Mouse (Mus musculus): ENCODE measurements at regions not wholly inside any gene's neighbourhood (a gene's known extent, or its start where the extent isn't known, plus 50 kb on each side); places are given as distances from the start of the nearest gene placed in this dataset.

GRCm38 (mm10) chr2:123267036-123267435 lies 502.0 kb downstream of the Sqor start:
- DNase-seq, result peak in 1 of 2 experiments; percentile 6
- intact Hi-C loops (cut with DNase I), result no loop called here

DNA sequence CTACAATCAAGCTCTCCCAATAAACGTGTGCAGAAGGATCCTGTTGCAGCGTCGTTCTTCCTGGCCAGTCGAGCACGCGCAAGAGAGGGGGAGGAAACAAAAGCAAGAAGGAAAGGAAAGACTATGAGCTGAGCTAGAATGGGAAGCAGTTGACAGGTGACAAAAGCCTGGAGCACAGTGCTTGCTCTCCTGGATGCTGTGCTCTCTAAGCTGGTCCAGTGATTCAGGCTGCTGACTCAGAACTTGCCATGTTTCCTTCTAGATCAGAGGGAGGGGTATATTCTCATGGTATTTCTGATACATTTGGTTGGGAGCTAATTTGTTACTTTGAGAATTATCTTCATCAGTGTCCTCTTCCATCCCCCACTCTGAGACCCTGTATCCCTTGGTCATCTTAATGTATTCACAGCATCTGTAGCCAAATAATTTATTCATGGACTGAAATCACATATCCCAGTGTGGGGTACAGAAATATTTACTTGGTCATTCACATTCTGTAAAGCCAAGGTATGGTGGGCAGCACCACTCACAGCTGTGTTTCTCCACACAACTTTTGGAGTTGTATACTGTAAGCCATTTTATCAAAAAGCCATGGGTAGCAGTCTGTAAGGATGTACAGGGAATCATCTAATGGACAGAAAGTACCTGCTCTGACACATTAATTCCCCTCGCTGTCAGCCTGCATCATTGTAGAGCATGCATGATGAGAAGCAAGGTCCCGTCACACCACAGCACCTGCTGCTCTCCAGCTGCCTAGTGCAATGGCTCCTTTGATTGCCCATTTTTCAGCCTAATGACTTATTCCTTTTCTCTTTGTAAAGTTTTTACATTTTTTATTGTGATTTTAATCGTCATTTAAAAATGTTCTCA lies 510.1 kb downstream of the Sqor start:
- DNase-seq, result no peak
- intact Hi-C loops (cut with DNase I), result no loop called here

- intact Hi-C loops (cut with DNase I), result no loop called here
- no peak for DNase-seq
These were observed 510.8 kb downstream of the Sqor start for GRCm38 (mm10) chr2:123275736-123276330.

GRCm38 (mm10) chr2:123311554-123312276 lies 546.7 kb downstream of the Sqor start:
- intact Hi-C loops (cut with DNase I), result loop anchor here (5.0 to 10.0 kb wide), 3 partner anchors 487 to 1906 kb away; no protein-coding TSS in a partner anchor
- DNase-seq, result no peak

DNA sequence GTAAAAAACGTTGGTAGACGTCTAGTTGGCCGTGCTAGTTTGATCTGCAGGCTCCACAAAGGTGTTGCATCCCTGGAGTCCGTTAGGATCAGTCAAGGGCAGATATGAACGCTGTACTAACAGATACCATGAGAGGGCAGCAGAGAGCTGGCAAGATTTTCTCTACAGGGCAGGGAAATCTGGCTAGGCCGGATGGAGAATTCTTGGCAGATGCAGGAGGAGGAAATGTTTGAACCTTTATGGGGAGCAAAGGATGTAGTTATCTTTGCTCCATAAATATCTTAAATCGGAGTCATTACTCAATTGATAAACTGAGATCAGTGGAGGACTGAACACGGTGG lies 547.2 kb downstream of the Sqor start:
- intact Hi-C loops (cut with DNase I), result loop anchor here (5.0 to 10.0 kb wide), 3 partner anchors 487 to 1905 kb away; no protein-coding TSS in a partner anchor
- DNase-seq, result peak; percentile 70 to 71

GRCm38 (mm10) chr2:123320448-123321097 lies 555.5 kb downstream of the Sqor start:
- intact Hi-C loops (cut with DNase I), result no loop called here
- DNase-seq, result no peak

GRCm38 (mm10) chr2:123323769-123324168 lies 558.7 kb downstream of the Sqor start:
- intact Hi-C loops (cut with DNase I), result no loop called here
- DNase-seq, result no peak

DNA sequence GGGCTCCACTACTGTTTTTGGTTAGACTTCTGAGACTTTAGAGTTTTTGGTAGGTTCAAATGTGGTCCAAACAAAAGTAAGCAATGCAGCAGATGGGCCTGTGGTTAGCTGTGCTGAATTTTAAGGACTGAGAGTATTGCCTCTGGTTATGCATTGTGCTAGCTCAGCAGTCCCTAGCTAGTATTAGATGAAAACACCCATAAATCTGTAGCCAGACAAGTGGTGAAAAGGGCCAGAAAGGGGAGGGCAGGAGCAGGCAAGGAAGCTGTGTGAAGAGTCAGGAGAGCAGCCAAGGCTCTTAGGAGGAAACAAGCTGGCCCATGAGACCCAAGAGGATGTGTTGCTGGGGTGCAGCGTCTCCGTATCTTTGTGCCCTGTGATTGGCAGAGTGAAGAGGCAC lies 559.9 kb downstream of the Sqor start:
- DNase-seq, result no peak
- intact Hi-C loops (cut with DNase I), result no loop called here

GRCm38 (mm10) chr2:123349625-123350346 lies 584.7 kb downstream of the Sqor start:
- intact Hi-C loops (cut with DNase I), result no loop called here

GRCm38 (mm10) chr2:123364204-123364603 lies 599.2 kb downstream of the Sqor start:
- DNase-seq, result no peak
- intact Hi-C loops (cut with DNase I), result no loop called here

More at GRCm38 (mm10) chr2:123349625-123350346, 584.7 kb downstream of the Sqor start:
- DNase-seq, result no peak

DNA sequence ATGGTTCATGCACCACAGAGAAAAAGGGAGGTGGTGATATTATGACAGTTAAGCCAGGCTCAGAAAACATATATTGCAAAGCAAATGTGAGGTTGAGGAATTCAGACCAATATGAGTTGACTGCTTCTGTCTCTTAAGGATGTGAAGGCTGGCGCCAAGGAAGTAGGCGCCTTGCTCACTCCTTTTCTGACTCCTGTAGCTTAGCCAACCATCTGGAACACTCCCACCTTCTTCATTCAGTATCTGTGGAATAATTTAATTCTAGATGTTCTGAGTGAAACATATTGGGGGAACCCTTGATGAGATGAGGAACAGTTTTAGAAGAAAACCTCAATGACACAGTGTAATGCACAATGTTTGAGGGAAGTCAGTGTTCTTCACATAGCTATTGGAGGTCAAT lies 601.5 kb downstream of the Sqor start:
- intact Hi-C loops (cut with DNase I), result no loop called here
- DNase-seq, result no peak

DNA sequence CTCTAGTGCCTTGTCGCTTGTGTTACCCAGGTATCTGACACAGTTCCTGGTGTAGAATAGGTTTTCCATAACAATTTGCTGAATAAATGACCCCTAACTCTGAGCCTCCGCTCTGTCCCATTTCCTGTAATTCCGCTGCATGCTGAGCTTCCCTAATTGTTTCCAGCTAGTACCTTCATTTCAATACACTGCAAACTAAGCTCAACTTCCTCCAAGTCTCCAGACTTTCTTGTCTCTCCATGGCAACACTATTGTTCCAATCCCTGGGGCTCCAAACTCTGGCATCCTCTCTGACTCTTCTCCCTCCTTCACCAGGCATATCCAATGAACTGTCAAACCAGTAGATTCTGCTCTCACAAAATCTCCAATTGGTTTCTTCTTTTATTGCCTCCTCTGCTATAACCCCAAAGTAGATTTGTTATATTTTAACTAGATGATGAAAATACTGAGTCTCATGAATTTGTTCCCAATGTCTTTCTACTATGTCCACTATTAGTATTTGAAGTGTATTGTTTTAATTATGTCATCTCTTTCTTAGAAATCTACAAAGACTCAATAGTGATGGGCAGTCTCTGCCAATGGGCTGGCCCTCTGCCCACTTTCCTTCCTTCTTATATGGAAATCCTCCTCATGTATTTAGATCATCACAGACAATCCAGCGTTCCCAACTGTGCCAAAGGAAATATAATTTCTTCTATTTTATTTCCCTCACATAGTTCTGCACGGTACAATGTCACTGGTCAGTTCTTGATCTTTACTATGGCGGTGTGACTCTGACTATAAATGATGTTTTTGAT lies 620.8 kb downstream of the Sqor start:
- no peak for DNase-seq
- intact Hi-C loops (cut with DNase I), result no loop called here

DNA sequence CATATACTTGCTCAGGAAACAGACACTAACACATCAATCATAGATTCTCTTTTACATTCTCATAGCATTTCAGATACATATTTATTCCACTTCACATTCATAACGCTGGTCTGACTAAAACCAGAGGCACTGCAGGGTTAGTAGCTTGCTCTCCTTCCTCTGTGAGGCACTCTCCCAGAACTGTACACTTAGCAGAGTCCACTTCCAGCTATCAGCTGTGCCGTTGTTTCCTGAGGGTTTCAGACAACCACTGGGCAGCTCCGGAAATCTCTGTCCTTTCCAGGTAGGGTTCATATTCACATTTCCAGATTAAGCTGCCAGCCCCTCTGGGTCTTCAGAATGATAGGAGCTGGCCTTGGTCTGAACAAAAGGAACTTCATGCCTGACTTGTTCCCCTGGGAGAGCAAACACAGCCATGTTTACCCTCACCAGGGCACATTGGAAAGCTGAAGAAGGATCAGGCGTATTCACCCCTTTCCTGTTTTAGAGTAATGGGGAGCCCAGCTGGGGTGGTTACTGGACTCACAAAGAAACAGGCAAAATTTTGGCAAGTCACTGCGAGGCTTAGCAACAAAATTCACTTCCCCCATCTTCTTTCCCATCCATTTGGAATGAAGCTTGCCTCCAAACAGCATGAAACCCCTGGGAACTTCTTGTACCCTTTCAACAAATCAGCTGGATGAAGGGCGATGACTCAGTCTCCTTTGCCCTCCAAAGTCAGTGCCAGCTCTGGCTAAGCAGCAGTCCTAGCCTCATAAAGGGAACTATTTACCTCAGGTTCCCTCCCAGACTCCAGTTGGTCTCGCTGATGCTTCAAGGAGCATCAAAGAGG lies 622.0 kb downstream of the Sqor start:
- intact Hi-C loops (cut with DNase I), result no loop called here
- DNase-seq, result no peak

GRCm38 (mm10) chr2:123390981-123391380 lies 625.9 kb downstream of the Sqor start:
- intact Hi-C loops (cut with DNase I), result no loop called here
- DNase-seq, result no peak

DNA sequence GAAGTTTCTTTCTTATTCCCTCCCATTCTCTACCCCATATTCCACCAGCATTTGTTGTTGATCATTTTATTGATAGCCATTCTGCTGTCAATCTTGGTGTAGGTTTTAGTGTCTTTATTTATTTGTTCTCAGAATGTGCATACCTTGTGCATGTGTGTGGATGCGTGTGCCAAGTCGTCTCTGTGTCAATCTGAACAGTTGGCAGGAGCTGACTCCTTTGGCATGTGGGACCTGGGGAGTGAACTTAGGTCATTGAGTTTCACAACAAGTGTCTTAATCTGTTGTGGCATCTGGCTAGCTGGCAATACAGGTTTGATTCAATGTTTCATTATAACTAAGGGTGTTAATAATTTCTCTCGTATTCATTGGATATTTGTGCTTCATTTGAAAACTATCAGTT lies 629.3 kb downstream of the Sqor start:
- intact Hi-C loops (cut with DNase I), result no loop called here
- no peak for DNase-seq

DNA sequence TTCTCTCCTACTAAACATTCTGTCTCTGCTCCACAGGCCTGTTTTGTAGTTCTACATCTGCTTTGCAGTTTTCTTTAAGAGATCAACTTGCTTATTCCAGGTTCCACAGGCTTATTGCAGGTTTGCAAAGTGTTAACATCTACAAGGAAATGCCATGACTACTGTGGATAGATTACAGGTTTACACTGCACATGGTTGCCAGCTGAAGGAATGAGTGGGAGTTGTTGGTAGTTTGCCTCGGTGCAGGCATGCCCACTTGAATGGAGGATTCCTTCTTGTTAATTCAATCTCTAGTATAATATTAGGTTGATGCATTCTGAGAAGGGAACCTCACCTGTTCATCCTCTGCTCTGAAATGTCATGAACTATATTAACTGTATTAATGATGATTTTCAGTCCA lies 632.5 kb downstream of the Sqor start:
- intact Hi-C loops (cut with DNase I), result no loop called here
- no peak for DNase-seq

DNA sequence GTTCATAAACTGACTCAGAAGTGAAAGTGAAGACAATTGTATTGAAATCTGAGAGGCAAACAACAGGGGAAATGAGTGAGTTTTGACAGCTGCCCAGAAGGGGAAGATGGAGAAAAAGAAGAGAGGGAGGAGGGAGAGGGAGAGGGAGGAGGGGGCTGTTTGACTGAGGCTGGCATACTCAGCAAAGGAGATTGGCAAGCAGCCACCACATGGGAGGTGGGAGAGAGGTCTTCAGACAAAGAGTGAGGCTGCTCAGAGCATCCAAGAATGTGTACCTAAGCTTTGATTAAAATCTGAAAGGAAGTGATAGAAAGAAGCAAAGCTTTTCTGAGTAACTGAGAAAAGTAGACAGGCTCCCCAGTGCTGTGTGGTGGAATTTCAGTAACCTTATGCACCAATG lies 636.0 kb downstream of the Sqor start:
- DNase-seq, result no peak
- intact Hi-C loops (cut with DNase I), result no loop called here

GRCm38 (mm10) chr2:123409075-123409474 lies 644.0 kb downstream of the Sqor start:
- no peak for DNase-seq

More at GRCm38 (mm10) chr2:123409075-123409474, 644.0 kb downstream of the Sqor start:
- intact Hi-C loops (cut with DNase I), result no loop called here

All from heart, postnatal 36 days (tissue).